Mouse (Mus musculus): ENCODE results near the gene Nfkbil1. TPM values are rescaled to one million over a fixed set of nuclear protein-coding genes. Genes with fewer than 3 reads are reported as not detected.

The Nfkbil1 gene
- polyA plus RNA-seq, 1 experiment from 2014 or later = 11.2 TPM

DNA sequence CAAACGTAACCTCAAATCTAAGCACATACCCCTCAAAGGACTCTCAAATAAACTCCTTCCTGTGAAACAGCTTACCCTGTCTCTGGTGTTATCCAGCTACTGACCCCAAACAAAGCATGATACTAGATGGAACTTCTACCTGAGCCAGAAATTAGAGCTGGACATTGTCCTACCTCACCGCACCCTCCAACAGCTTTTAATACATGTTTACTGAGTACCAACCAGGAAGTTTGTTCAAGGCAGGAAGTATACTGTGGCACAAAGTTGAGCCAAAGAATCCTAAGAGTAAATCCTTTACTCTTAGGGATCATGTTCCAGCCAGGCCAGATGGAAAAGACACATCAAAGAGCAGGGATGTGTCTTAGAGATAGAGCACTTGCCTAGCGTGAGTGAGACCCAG, 25.0 kb downstream of the Nfkbil1 start:
- Histone ChIP-seq H3K27me3 (replicated peaks; ENCODE audit: insufficient read depth, low read length) (no peaks in the 10 kb centered on the region), H3K36me3 (ENCODE audit: insufficient read depth, low read length) (no peaks in the 10 kb centered on the region), H3K27ac (ENCODE audit: low read length) (no peak overlapping the region), H3K4me2 (replicated peaks; ENCODE audit: low read depth, low read length) (no peak overlapping the region), H3K4me3 (ENCODE audit: low read depth, low read length) (no peak overlapping the region), H3K9ac (replicated peaks; ENCODE audit: low read depth) (no peak overlapping the region), H3K4me1 (ENCODE audit: insufficient read depth, low read depth, low read length) (no peaks in the 10 kb centered on the region), H3K9me3 (ENCODE audit: low read length) (no peaks in the 10 kb centered on the region)
- WGBS = 30% methylated on average over 3 of the region's 3 CpGs
- ATAC-seq = no peak
- DNase-seq (ENCODE audit: low spot score) = no peak
- TF ChIP-seq CTCF (IDR thresholded peaks at IDR 0.05) (no peak), EP300 (IDR thresholded peaks at IDR 0.05) (no peak)

- ATAC-seq = no peak
- WGBS = 72% methylated on average over 12 of the region's 12 CpGs
Observed at GRCm38 (mm10) chr17:35209785-35210535, 25.6 kb downstream of the Nfkbil1 start.

GRCm38 (mm10) chr17:35205380-35205769, 30.2 kb downstream of the Nfkbil1 start:
- no peaks in the 10 kb centered on the region for H3K36me3 ChIP-seq (ENCODE audit: insufficient read depth, low read length)
- H3K9ac ChIP-seq (replicated peaks; ENCODE audit: low read depth) = no peak overlapping the region
- no peak for TF ChIP-seq EP300 (IDR thresholded peaks at IDR 0.05)
- TF ChIP-seq CTCF (IDR thresholded peaks at IDR 0.05) = no peak
- 0 out of 2 replicates have a peak, but pooled peaks cover 3% of the 10 kb centered on the region for H3K27me3 ChIP-seq (replicated peaks; ENCODE audit: insufficient read depth, low read length)
- ATAC-seq (no peak), DNase-seq (ENCODE audit: low spot score) (no peak)
- H3K4me3 ChIP-seq (ENCODE audit: low read depth, low read length) = no peak overlapping the region
- no peaks in the 10 kb centered on the region for H3K4me1 ChIP-seq (ENCODE audit: insufficient read depth, low read depth, low read length)
- H3K4me2 ChIP-seq (replicated peaks; ENCODE audit: low read depth, low read length) = no peak overlapping the region
- WGBS = 53% methylated on average over 10 of the region's 10 CpGs
- H3K27ac ChIP-seq (ENCODE audit: low read length) = no peak overlapping the region
- H3K9me3 ChIP-seq (ENCODE audit: low read length) = no peaks in the 10 kb centered on the region

More at GRCm38 (mm10) chr17:35209785-35210535, 25.6 kb downstream of the Nfkbil1 start:
- Histone ChIP-seq H3K4me2 (replicated peaks; ENCODE audit: low read depth, low read length) (no peak overlapping the region), H3K9me3 (ENCODE audit: low read length) (no peaks in the 10 kb centered on the region), H3K27ac (ENCODE audit: low read length) (no peak overlapping the region), H3K4me1 (ENCODE audit: insufficient read depth, low read depth, low read length) (no peaks in the 10 kb centered on the region), H3K36me3 (ENCODE audit: insufficient read depth, low read length) (no peaks in the 10 kb centered on the region), H3K9ac (replicated peaks; ENCODE audit: low read depth) (no peak overlapping the region), H3K4me3 (ENCODE audit: low read depth, low read length) (no peak overlapping the region), H3K27me3 (replicated peaks; ENCODE audit: insufficient read depth, low read length) (no peaks in the 10 kb centered on the region)
- DNase-seq (ENCODE audit: low spot score) = no peak
- TF ChIP-seq EP300 (IDR thresholded peaks at IDR 0.05) (no peak), CTCF (IDR thresholded peaks at IDR 0.05) (no peak)

DNA sequence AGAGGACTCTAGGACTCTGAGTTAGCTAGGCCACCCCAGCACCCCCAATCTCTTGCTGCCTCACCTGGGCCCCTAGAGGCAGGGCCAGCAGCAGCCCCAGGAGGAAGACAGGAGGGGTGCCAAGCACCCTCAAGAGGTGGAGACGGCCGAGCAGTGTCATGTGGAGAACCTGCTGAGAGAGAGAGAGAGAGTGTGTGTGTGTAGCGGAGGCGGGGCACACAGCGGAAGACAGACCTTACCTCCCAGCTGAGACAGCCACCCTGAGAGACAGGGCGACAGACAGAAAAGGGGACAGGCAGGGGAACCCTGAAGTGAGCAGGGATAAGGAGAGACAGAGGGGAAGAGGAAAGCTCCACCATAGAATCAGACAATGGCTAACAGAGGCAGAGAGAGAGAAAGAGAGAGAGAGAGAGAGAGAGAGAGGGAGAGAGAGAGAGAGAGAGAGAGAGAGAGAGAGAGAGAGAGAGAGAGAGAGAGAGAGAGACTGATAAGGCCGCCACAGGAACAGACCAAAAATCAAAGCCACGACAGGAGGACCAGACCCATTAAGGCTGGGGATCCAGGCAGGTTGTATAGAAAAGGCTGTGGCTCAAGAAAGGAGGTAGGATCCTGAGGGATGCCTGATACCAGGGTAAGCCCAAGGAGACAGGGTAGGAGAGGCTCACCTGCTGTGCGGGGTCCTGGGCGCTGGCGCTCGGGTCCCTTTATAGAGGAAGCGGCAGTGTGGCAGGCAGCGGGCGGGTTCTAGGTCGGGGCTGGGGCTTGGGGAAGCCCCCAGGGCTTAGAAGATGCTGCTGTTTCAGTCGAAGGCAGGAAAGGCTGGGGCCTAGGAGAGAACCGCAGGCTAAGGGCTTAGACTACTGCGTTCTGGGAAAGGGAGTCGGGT, 30.9 kb downstream of the Nfkbil1 start, which contains the start of gene Lta:
Lta (minus strand) TSS at position 858 of the 886 bp plus-strand sequence.
- Histone ChIP-seq H3K27me3 (replicated peaks; ENCODE audit: insufficient read depth, low read length) (0 out of 2 replicates have a peak, but pooled peaks cover 3% of the 10 kb centered on the region), H3K9me3 (ENCODE audit: low read length) (no peaks in the 10 kb centered on the region), H3K4me1 (ENCODE audit: insufficient read depth, low read depth, low read length) (no peaks in the 10 kb centered on the region), H3K4me3 (ENCODE audit: low read depth, low read length) (no peak within 1 kb of the TSS), H3K27ac (ENCODE audit: low read length) (no peak within 1 kb of the TSS), H3K36me3 (ENCODE audit: insufficient read depth, low read length) (no peaks in the 10 kb centered on the region), H3K9ac (replicated peaks; ENCODE audit: low read depth) (no peak within 1 kb of the TSS), H3K4me2 (replicated peaks; ENCODE audit: low read depth, low read length) (no peak within 1 kb of the TSS)
- no peak for TF ChIP-seq EP300 (IDR thresholded peaks at IDR 0.05)
- no peak for TF ChIP-seq CTCF (IDR thresholded peaks at IDR 0.05)
- no peak for ATAC-seq
- WGBS = 32% methylated on average over 19 of the region's 20 CpGs
- DNase-seq (ENCODE audit: low spot score) = no peak

DNA sequence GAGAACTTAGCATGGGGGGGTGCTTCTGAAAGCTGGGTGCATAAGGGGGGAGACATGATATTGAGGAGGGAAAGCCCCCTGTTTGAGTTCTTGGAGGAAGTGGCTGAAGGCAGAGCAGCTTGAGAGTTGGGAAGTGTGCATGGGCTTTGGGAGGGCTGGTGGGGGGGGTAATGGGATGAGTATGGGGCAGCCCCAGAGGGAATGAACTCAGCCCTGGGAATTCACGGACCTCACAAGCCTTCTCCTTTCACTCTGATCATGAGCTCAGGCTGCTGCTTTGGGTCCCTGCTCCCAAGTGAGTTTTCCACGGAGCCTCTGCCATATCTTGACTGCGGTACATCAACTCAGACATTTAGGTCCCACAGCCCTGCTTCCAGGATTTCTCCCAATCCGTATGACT, 33.1 kb downstream of the Nfkbil1 start:
- H3K4me2 ChIP-seq (replicated peaks; ENCODE audit: low read depth, low read length) = no peak overlapping the region
- no peaks in the 10 kb centered on the region for H3K4me1 ChIP-seq (ENCODE audit: insufficient read depth, low read depth, low read length)
- H3K9ac ChIP-seq (replicated peaks; ENCODE audit: low read depth) = no peak overlapping the region
- no peaks in the 10 kb centered on the region for H3K36me3 ChIP-seq (ENCODE audit: insufficient read depth, low read length)
- 0 out of 2 replicates have a peak, but pooled peaks cover 3% of the 10 kb centered on the region for H3K27me3 ChIP-seq (replicated peaks; ENCODE audit: insufficient read depth, low read length)
- ATAC-seq (no peak), DNase-seq (ENCODE audit: low spot score) (no peak)
- 70% methylated on average over 4 of the region's 4 CpGs for WGBS
- H3K4me3 ChIP-seq (ENCODE audit: low read depth, low read length) = no peak overlapping the region
- TF ChIP-seq EP300 (IDR thresholded peaks at IDR 0.05) = no peak
- TF ChIP-seq CTCF (IDR thresholded peaks at IDR 0.05) = no peak
- no peaks in the 10 kb centered on the region for H3K9me3 ChIP-seq (ENCODE audit: low read length)
- no peak overlapping the region for H3K27ac ChIP-seq (ENCODE audit: low read length)

DNA sequence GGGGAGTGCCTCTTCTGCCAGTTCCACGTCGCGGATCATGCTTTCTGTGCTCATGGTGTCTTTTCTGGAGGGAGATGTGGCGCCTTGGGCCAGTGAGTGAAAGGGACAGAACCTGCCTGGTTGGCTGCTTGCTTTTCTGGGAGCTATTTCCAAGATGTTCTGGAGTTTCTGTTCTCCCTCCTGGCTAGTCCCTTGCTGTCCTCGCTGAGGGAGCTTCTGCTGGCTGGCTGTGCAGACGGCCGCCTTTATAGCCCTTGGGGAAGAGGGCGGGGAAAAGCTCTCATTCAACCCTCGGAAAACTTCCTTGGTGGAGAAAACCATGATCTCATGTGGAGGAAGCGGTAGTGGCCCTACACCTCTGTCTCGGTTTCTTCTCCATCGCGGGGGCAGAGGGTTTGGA, 33.8 kb downstream of the Nfkbil1 start, which contains the start of gene Tnf:
Tnf (minus strand) TSS at position 221 of the 400 bp plus-strand sequence.
- Histone ChIP-seq H3K9ac (replicated peaks; ENCODE audit: low read depth) (no peak within 1 kb of the TSS), H3K9me3 (ENCODE audit: low read length) (no peaks in the 10 kb centered on the region), H3K4me2 (replicated peaks; ENCODE audit: low read depth, low read length) (0 out of 2 replicates have a peak within 1 kb of the TSS, but pooled peaks have one; percentile 3), H3K4me3 (ENCODE audit: low read depth, low read length) (no peak within 1 kb of the TSS), H3K27ac (ENCODE audit: low read length) (no peak within 1 kb of the TSS), H3K36me3 (ENCODE audit: insufficient read depth, low read length) (no peaks in the 10 kb centered on the region), H3K4me1 (ENCODE audit: insufficient read depth, low read depth, low read length) (no peaks in the 10 kb centered on the region), H3K27me3 (replicated peaks; ENCODE audit: insufficient read depth, low read length) (0 out of 2 replicates have a peak, but pooled peaks cover 3% of the 10 kb centered on the region)
- 30% methylated on average over 13 of the region's 13 CpGs for WGBS
- TF ChIP-seq CTCF (IDR thresholded peaks at IDR 0.05) = no peak
- no peak for TF ChIP-seq EP300 (IDR thresholded peaks at IDR 0.05)
- peak; percentile 26; the same call in 1 of the 2 replicates for ATAC-seq
- peak; percentile 50 for DNase-seq (ENCODE audit: low spot score)
